Mouse (Mus musculus) right cerebral cortex, adult 18-20 months (tissue): ENCODE results near the gene Uts2.

Source experiments
- DNase-seq: peaks from one replicate; pipeline ENCODE4 v3.0.0; 2022; ENCODE audit warnings: mixed read lengths

Gene Uts2

GRCm38 (mm10) chr4:150996797-150997196, at the start of gene Uts2:
Gene Uts2, plus strand, starts transcription at chr4:150997097.
- no peak for DNase-seq

DNA sequence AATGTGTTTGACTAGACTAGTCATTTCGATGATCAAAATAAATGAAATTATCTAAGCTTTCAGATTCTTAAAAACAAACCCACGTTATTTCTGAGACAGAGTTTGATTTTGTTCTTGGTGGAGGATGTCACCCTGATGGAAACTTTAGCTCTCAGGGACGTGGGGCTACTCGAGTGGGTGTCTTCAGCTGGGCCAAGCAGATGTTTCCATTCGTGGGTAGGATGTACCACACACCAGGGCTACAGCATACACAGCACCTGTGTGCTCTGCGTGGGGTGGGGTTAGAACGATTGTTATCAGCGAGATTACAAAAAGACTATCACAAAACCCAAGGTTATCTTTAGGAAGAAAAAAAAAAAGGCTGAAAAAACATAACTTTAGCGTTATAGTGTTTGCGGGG, 45.9 kb upstream of the Uts2 start:
- DNase-seq, result no peak

GRCm38 (mm10) chr4:150956369-150957105, 40.4 kb upstream of the Uts2 start:
- DNase-seq, result peak; percentile 42

DNA sequence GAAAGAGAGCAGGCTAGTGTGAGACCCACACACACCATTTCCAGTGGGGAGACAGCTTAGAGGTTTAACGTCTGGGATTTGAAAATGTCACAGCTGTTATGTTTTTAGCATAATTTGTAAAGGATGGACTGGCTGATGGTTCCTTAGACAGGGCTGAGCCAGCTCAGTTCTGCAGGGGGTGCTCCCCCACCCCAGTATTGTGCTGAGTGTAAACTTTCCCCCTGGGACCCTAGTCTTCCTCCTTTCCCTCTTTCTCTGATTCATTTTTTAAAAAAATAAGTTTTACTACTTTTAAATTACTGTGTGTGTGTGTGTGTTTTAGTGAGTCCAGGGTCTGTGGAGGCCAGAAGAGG, 39.8 kb upstream of the Uts2 start:
- no peak for DNase-seq

DNA sequence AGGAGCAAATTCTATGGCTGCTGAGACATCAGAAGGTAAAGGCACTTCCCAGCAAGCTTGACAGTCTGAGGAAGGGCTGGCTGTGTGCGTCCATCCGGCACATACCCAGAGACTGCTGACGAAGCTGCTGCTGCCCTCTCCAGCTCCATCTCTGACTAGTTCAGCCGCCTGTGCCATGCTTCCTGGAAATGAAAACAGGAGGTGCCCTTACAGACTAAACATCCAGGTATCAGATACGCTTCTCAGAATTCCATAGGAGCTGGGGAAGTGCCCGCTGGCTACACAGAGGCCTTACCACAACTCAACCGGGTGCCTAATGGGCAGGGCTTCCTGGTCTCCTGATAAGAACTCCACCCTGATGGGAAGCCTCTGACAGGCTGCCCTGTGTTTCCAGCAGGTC, 38.4 kb upstream of the Uts2 start:
- DNase-seq, result no peak

- peak; percentile 26 for DNase-seq
These were observed 34.7 kb upstream of the Uts2 start for GRCm38 (mm10) chr4:150962231-150962630.

DNA sequence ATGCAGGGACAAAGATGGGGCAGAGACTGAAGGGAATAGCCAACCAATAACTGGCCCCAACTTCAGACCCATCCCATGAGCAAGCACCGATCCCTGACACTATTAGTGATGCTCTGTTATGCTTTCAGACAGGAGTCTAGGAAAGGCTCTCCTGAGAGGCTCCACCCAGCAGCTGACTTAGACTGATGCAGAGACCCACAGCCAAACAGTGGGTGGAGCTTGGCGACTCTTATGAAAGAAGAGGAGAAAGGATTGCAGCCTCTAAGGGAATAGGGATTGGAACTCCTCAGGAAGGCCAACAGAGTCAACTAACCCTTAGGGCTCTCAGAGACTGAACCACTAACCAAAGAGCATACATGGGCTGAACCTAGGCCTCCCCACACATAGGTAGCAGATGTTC, 33.2 kb upstream of the Uts2 start:
- no peak for DNase-seq

DNA sequence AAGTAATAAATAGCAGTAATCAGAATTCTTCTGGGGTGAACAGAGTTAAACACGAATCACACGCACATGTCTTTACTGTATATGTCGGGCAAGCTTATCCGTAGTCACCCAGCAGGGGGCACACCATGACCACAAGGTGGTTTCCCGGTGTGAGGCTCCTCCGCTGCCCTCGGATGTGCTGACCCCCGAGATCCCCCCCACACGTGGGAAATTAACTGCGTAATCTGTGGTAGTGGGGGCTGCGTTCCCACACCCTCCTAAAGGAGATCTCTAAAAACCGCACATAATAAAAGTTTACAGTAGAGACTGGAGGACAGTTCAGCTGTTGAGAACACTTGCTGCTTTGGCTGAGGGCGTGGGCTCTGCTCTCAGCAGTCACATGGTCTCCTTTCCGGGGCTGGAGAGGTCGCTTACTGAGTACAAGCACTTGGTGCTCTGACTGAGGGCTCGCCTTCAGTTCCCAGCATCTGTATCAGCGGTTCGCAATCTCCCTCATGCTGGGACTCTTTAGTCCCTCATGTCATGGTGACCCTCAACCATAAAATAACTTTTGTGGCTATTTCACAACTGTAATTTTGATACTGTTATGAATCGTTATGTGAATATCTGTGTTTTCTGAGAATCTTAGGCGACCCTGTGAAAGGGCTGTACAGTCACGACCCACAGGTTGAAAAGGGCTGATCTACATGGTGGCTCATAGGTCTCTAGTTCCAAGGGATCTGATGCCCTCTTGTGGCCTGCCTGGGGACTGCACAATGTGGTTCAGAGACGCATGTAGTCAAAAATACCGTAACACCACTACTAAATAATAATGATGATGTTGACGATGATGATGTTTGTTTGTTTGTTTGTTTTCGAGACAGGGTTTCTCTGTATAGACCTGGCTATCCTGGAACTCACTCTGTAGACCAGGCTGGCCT, 32.0 kb upstream of the Uts2 start:
- peak; percentile 75 for DNase-seq

DNA sequence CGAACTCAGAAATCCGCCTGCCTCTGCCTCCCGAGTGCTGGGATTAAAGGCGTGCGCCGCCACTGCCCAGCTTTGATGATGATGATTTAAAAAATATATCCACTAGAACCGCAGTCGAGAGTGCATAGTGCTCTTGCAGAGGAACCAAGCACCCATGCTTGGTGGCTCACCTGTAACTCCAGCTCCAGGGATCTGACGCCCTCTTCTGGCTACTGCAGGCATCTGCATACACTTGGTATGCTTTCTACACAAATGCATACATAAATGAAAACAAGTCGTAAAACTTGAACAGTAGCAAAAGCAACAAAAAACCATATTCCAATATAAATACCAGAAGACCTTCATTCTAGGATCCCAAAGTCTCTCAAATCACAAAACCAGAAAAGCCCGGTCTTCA, 31.3 kb upstream of the Uts2 start:
- no peak for DNase-seq

DNA sequence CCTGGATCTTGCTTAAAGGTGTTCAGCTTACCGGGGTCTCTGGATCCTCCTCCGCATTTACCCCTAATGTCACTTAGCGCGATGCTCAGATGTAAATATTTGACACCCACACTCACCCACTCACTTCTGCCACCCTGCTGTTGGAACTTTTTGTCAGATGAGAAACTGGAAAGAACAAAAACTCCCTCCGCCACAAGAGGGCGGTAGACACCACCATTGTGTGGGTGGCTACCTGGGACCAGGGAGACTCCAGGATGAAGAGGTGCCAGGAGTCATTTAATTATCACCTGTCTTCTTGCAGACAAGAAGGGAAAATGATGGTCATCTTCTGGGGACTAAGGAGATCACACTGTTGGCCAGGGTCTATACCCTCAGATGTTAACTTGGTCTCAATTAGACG, 30.3 kb upstream of the Uts2 start:
- DNase-seq, result peak; percentile 44

GRCm38 (mm10) chr4:150968956-150969355, 27.9 kb upstream of the Uts2 start:
- DNase-seq, result no peak

DNA sequence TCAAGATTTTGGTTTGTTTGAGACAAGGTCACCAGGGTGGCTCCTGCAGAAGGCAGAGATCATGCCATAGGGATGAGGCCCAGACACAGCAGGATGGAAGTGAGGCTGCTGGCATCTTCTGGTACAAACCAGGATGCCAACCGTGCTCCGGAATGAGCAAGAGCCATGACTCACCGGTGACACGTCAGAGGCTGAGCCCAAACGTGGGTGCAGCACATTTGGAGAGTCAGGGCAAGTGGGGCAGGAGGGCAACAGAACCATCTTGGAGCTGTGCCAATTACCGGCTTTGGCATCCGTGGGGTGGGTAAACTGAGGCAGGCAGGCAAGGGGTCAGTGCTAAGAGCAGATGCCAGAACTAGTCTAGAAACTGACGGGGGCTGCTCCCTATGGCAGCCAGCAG, 23.6 kb upstream of the Uts2 start:
- peak; percentile 25 for DNase-seq

DNA sequence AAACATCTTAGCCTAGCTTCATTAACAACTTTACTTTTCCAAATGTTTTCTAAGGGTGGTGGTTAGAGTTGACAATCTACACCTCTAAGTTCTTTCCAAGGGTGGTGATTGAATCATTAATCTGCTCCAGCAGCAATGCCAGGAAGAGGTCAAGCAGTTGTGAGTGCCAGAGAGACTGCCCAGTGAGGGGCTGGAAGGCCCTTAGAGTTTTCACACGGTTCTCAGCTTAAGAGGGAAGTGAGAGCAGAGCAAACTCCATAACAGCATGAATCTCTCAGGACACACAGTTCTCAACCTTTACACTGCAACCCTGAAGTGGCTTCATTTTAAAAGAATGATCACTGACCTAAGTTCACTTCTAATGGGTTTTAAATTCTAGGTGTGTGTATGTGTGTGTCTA, 21.8 kb upstream of the Uts2 start:
- no peak for DNase-seq

DNA sequence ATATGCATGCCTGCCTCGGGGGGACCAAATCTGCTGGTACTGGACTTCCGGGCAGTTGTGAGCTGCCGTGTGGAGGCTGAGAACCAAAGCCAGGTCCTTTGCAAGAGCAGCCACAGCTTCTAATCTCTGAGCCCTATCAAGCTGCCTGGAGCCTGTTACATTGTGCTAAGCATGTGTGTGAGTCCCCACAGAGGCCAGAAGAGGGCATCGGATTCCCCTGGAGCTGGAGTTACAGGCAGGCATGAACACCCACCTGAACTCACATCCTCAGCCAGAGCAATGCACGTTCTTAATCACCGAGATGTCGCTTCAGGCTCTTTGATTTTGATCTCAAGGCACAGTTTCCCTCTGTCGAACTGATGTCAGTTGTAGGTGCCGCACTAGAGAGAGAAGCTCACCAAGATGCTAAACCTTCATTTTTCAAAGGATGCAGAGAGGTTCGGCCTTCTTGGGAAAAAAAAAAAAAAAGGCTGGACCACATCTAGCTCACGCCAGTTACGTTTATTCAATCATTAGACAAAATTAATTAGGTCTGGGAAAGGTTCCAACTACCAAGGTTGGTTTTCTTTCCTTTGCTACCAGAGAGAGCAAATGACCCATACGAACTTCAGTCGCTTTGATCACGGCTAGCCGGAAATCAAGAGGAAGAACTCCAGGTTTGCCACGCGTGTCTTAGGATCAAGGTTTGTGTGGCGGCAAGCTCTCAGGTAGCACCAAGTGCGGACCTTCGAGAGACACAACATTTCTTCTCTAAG, 18.6 kb upstream of the Uts2 start:
- no peak for DNase-seq

DNA sequence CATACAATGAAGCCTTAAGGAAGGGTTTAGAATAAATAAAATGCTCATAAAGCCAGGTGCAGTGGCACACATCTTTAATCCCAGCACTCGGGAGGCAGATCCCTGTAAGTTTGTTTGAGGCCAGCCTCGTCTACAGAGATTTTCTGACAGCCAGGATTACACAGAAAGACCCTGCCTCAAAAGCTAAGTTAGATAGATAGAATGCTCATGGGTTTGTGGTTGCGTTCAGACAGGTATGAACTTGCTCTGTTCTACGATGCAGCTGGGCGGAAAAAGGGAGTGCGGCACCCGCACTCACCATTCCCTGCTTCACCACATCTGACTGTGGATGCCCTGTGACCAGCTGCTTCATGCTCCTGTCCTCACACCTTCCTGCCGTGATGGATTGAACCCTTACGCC, 17.4 kb upstream of the Uts2 start:
- no peak for DNase-seq

DNA sequence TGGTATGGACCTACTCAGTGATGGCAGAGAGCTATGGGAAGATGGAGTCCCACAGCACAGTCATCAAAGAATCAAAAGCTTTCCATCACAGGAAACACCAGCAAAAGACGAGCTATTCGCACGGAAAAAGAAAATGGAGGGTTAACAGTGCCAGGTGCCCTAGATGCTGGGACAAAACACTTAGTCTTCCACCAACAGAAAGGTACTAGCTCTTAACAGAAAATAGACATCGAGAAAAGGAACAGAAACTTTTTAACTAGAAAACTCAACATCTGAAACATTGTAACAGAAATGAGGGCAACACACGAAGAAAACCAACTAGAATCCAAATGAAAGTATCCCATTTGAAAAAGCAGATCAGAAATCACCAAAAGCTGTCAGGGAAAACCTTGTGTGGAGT, 16.7 kb upstream of the Uts2 start:
- DNase-seq, result no peak

DNA sequence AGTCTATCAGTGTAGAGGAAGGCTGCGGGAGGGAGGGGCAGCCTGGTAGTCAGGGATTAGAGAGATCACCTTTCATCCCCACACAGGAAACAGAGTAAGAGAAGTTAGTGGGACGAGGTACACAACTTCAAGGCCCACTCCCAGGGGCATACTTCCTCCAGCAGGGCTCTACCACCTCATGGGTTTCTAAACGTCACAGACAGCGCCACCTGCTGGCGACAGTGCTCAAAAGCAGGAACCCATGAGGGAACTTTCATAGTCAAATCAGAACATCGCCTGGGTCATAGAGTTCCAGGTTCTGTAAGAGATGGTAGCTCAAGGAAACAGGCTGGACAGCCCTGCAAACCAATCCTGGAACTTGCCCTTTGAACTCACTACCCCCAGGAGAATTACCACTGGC, 6.7 kb upstream of the Uts2 start:
- DNase-seq, result no peak

GRCm38 (mm10) chr4:150998626-150999025, 1.7 kb downstream of the Uts2 start:
- no peak for DNase-seq

DNA sequence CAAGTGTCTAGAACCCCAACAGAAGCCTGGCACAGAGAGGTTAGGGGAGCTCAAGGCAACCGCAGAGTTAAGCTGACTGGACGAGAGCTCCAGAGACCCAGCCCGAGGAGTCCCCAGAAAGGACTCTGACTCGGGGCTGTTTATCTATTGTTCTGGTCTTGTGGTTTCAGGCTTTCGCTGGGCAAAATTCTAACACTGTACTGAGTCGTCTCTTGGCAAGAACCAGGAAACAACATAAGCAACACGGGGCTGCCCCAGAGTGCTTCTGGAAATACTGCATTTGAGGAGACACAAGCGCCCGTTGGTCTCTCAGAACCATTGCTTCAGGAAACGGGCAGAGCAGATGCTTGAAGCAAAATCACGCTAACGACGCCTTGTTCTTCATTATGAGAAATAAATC, 4.5 kb downstream of the Uts2 start:
- no peak for DNase-seq

DNA sequence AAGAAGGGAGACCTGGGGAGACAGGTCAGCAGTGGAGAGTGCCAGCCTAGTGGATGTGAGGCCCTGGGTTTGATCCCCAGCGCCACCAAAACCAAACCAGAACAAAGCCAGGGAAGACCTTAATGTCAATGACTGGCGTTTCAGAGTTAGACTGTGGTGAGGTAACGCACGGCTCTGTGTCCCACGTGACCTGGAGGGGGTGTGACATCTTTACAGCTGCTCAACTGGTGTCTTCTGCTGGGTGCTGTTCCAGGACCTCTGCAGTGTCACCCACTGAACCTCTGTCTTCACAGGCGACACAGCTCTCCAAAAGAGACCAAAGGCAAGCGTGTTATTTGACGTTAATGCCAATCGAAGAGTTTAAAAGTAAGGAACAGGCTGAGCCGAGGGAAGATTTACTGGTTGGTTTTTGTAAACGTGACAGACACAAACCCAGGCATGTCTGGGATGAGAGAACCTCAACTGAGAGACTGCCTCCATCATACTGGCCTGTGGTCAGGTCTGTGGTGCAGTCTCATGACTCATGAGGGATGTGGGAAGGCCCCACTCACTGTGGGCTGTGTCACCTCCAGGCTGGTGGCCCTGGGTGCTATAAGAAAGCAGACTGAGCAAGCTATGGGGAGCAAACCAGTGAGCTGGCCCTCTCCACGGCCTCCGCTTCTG, 8.9 kb downstream of the Uts2 start:
- no peak for DNase-seq

- DNase-seq, result peak; percentile 17
These were observed 10.0 kb downstream of the Uts2 start for GRCm38 (mm10) chr4:151006945-151007344.

DNA sequence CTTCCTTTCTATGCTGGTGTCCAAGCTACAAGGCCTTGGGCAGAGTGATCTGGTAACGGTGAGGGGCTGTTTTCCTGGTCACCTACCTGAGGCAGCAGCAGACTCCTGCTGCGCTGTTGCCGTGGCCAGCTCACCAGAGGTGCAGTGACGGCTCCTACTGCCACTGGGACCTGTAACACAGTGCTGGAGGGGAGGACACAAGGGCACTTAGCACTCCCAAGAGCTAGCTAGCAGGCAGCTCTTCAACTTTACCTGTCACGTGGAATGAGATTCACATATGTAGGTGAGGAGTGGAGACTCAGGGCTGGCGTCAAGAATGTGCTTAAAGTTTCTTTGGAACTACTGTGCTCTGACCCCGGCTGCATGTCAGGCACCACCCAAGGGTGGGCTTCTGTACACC, 13.4 kb downstream of the Uts2 start:
- DNase-seq, result no peak

DNA sequence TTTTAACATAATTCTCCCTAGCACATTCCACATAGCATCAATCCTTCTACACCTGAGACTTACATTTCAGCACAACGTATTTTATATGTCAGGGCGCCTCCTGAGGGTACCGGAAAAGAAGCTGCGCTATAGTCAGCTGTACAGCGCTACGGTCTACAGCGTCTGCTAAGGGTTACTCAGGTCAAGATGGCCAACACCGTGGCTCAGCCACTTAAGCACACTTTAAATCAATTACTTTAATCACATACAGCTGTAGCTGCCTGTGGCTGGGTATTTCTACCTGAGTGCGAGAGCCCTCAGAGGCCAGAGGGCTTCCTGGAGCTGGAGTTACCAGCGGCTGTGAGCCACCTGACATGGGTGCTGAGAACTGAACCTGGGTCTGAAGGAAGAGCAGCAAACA, 19.0 kb downstream of the Uts2 start:
- DNase-seq, result no peak
